Mouse (Mus musculus) embryo, embryonic 9.5 days (tissue): ENCODE results near the gene Comtd1.

ENCODE experiments used
- DNase-seq: peaks from one replicate; pipeline ENCODE4 v3.0.0-alpha.2; 2017; ENCODE audit errors: extremely low spot score

Gene Comtd1

DNA sequence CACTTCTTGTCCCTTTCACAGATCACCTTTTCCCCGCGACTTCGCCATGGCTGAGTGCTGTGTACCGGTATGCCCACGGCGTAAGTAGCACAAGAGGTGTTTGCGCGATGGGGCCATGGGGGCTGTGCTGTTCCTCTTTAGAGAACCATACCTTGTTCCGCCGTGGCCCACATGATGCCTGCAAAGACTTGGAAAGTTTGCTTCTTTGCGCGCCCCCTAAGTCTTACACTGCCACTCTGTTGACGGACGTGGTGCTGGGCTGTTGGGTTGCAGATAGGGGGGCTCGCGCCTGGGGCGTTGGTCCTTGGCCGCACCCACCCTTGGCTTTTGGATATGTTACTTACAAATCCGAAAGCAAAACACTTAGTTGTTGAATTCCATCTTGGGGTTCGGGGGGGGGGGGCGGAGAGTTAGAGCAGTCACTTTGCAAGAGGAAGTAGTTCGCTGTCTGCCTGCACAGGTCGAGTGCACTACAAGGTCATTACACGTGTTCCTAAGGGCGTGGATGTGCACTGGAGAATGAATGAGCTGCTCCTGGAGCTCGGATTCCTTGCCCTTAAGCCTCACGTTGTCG lies 16.9 kb downstream of the Comtd1 start:
- DNase-seq: no peak

DNA sequence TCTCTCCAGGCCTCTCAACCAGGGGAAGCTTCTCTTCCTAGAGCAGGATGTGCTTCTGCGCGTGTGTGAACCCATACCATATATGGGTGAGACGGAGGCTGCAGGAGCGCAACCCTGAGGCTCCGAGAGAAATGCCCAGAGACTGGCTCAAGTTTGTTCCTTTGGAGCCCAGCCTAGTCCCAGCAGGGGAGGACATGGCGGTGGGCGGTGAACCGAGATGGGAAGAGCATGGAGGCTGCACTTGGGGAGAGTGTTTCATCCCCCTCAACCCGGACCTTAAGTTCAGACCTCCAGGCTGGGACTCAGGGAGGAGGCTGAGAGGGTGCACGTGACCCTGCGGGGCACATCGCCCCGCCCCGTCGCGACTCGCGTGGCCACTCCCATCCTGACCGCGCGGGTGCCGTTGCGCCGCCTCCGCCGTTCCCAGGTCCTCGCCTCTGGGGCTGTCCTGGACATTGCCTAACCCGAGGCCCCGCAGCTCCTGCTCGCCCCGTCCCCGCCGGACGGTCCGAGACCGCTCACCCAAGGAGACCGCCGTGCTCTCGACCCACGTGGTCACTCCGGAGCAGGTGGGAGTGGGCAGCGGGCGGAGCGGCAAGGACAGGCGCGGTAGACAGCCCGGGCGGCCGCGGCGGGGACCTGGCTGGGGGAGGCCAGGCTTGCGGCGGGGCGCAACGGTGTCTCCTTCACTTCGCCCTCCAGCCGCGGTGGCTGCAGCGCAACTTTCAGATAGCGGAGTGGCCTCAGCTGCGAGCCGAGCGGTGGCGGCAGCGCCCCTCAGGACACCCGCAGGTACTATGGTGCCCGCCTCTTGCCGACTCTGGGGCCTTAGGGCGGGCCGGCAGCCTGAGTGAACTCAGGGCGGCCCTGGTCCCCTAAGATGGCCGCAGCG lies 17.7 kb downstream of the Comtd1 start:
- DNase-seq: peak; percentile 97

DNA sequence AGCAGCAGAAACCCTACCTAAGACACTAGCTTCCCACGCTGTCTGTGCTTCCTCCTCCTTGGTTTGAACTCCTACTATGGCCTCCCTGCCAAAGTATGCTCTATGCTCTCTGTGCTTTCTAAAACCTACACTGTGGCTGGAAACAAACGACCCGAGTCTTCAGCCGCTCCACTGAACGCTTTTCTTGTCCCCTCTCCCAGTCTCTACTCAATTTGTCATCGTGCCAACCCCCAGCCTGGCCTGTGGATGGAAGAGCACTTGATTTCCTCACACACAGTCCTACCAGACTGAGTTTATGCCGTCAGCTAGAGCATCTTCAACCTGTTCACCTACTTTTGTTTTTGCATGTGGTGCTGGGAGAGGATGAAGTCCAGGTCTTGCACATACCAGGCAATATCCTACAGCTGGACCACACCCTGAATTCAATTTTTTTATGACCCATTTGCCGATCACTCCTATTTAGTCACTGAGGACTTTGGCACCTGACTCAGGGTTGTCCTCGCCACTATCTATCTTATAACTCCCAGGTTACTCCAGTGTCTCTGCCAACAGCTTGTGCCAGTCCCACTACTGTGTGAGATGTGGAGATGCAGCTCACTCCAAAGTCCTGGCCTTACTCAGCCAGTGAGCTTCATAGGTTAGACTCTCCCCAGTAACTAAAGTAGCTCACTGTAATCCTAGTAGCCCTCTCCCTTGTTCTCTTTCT lies 22.8 kb downstream of the Comtd1 start:
- DNase-seq: no peak

DNA sequence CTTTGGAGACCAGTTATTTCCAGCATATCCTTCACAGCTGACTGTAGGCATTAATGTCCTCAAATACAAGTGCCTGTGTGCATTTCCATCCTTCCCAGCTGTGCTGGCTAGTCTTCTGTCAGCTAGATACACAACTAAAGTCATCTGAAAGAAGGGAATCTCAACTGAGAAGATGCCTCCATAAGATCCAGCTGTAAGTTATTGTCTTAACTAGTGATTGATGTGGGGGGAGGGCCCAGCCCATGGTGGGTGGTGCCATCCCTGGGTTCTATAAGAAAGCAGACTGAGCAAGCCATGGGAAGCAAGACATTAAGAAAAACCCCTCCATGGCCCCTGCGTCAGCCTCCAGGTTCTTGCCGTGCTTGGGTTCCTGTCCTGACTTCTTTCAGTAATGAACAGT lies 23.8 kb downstream of the Comtd1 start, which contains the start of gene Vdac2:
TSS of gene Vdac2 (plus strand) at position 301 of the 400 bp plus-strand sequence.
- DNase-seq: no peak

DNA sequence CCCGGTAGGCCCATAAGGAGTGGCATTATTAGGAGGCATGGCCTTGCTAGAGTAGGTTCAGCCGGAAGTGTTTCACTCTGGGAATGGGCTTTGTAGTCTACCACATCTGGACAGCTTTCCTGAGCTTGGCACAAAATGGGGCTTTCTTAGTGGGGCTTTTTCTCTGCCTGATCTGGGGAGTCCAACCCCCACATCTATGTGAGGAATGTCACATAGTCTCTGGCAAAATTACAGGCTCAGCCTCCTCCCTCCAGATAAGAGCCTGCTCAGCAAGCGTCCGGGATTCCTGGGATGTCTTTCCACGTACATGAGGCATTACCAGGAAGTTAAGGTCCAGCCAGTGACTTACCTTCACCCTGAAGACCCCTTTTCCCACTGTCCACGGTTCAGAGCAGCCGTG lies 24.9 kb downstream of the Comtd1 start:
- no peak for DNase-seq

DNA sequence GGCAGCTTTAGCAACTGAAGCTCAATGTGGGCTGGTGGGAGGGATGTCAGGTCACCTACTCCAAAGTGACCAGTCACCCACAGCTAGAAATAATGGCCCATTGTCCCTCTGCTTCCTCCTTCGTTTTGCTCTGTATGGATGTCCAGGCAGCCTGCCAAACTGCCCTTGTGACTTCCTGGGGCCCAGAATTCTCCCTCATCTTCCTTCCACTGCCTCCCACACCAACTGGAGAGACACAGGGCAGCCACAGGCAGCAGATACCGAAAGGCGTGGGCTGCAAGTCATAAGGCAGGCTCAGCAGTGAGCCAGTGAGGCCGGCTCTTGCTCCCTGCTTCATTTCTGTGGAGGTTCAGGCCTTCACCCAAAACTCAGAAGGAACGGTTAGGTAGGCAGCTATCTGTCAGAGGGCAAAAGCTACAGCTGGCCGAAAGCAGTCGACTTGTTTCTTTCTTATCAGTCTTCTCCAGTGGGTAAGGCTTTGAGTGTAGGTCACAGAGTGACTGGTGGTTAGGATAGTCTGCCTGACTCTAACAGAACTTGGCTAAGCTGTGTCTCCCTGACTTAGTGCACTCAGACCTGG lies 25.9 kb downstream of the Comtd1 start:
- DNase-seq: no peak

DNA sequence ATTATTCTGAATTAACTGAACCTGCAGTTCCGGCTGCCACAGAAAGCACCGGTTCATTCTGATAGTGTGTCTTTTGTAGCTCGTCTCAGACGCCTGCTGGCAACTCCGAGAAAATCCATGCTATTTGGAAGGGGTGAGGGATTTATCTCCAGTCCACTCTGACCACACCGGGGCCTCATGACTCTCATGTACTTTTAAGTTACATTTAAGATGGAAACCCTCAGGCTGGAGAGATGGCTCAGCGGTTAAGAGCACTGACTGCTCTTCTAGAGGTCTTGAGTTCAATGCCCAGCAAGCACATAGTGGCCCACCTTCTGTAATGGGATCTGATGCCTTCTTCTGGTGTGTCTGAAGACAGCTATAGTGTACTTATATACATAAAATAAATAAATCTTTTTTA lies 26.5 kb downstream of the Comtd1 start:
- no peak for DNase-seq

DNA sequence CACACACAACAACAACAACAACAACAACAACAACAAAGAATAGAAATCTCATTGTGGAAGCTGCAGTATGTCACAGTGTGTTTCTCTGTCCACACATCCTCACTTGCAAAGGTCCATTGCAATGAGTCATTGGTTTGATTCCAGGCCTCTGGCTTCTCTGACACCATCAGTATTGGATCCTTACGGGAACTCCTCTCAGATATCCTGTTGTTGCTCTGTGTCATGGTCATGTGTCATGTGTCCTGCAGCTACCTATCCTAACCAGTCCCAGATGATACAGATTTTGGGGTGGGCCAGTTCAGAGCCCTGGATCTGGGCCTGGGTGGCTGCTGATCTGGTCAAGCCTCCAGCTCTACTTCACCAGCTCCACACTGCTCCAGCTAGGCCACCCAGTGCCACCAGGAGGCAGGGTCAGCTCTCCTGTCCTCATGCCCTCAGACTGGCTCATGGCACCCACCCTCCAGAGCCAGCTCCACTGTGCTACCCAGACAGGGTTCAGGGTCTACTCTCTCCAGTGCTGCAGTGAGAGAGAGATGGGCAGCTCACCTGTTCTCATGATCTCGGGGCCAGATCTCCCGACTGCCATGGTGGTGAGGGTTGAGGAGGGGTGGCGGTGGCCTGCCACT lies 27.8 kb downstream of the Comtd1 start:
- no peak for DNase-seq

DNA sequence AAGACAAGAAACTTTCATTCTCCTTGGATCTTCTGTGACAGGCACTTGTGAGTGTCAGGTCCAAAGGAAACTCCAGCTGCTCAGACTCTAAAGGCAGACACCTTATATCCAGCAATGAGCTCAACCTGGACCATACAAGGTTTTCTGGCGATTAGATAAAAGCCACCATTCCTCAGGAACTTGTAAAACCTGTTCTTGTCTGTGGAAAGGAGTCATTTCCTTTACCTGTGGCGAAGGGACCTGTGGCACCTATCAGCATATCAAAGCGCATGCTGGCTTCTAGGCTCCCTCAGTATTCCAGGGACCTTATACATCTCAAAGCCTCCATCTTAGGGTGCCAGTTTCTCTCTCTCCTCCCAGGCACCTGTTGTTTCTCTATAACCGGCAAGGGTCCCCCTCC lies 31.3 kb downstream of the Comtd1 start:
- no peak for DNase-seq

DNA sequence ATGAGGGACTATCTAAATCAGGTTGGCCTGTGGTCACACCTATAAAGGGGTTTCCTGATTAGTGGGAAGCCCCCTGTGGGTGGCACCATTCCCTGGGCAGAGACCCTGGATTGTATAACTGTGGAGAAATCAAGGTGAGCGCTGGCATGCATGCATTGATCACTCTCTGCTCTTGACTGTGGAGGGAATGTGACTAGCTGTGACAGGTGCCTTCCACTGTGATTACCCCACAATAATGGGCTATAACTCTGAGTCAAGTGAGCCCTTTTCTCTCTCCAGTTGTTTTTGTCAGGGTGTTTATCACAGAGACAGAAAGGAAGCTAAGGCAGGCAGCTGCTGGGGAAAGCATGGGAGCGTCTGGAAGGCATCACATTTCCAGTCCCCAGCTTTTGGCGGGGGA lies 32.5 kb downstream of the Comtd1 start:
- DNase-seq: no peak

DNA sequence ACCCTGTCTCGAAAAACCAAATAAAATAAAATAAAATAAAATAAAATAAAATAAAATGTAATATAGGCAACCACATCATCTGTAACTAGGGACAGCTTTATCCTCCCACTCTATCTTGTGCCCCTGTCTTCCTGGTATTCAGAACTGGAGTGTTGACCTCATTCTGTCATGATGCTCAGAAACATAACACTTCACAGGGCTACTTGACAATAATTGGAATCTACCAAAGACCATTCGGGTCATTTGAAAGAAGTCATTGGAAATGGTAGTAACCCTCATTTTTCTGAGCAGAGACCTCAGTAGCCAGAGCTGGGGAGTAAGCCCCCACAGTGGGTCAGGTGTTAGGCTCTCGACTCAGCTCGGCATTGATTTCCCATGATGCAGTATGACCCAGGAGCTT lies 34.2 kb downstream of the Comtd1 start:
- no peak for DNase-seq

DNA sequence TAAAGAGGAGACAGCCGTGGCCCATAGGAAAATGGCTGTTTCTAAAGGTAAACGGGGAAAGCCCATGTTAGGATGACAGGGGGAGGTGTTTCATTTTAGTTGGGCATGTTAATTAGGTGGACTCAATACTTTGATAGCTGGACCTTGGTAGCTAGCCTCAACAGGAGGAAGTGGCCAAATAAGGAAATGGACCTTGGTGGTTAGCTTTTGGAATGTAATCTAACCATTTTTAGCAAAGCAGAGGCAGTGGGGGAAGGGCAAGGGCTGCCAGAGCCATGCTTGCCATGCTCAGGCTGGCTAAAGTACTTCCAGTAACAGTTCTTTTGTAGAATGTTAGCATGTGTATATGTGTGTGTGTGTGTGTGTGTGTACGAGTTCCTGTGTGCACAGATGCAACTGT lies 34.9 kb downstream of the Comtd1 start:
- DNase-seq: no peak

DNA sequence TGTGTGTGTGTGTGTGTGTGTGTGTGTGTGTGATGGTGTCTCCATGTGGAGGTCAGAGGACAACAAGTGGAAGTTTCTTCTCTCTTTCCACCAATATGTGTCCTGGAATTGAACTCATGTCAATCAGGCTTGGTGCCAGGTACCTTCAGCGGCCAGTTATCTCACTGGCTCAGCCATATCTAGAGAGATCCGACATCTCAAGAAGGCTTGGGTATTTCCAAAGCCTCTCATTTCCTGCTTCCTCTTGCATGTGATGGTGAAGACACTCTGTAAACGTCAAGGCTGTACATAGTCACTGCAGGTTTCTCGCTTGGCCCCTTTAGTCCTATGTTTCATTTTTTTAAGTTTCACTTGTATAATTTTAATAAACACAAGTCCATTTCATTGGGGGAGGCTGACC lies 35.6 kb downstream of the Comtd1 start:
- no peak for DNase-seq

DNA sequence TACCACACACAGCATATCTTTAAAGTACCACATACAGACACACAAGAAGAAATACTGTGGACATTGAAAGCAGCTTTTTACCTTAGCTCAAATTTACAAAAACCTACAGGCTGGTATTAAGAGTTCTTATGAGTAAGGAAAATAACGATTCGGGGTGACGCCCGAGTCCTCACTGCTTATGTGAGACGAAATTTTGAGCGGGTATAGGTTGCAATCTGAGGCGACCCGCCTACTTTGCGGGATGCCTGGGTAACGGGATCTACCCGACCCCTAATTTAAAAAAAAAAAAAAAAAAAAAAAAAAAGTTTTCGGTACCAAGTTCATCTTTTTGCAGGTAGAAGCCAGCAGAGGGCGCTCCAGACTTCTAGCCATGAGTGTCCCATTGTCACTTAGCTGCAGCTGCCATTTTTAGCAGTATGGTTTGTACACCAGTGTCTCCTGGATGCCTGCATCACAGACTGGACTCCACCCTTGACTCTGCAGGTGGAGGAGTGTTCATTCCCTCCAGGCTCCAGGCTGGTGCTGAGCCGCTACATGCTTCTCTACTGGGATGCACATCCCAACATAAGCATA lies 36.1 kb downstream of the Comtd1 start:
- peak; percentile 63 for DNase-seq

DNA sequence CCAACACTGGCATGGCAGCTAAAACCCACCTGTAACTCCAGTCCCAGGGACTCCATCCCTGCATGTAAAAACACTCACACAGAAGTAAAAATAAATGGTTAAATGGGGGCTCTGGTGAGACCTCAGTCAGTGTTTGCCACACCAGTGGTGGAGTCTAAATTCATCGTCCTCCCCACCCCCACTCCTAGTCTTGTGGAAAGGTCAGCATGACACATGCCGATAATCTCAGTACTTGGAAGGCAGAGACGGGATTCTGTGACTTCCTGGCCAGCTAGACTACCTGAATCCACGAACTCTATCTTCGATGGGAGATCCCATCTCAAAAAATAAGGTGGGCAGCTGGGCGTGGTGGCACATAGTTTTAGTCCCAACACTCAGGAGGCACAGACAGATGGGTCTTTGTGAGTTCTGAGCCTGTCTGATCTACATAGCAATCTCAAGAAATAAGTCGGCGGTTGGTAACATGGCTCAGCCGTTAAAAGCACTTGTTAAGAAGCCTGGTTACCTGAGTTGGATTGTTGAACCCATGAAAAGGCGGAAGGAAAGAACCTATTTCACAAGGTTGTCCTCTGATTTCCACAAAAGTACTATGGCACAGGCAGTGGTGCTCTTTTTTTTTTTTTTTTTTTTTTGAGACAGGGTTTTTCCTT lies 36.9 kb downstream of the Comtd1 start:
- no peak for DNase-seq

DNA sequence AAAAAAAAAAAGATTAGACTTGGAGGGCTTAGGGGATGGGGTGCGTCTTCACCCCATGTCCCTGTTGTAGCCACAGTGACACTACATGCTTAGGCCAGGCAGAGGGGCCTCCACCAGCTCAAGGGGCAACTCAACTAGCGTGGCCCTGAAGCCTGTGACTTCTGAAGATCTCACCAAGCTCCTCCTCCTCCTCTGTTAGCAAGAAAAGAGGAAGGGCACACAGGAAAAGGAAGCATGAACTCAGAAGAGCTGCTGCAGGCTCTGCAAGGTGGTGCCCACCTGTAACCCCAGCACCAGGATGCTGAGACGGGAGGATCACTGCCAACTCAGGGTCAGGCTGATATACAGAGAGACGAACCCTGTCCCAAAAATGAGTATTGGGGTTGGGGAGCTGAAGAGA lies 37.5 kb downstream of the Comtd1 start:
- DNase-seq: no peak

DNA sequence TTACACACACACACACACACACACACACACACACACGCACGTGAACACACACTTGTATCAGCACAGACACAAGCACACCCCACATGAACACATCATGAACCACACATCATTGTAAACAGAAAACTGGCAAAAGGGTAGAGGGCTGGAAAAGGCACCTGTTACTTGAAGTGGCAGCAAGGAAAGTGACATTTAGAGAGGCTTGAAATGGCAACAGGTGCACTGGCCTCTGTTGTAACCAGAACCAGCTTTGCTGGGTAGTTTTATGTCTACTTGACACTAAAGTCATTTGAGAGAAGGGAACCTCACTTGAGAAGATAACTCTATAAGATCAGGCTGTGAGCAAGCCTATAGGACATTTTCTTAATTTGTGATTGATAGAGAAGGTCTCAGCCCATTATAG lies 39.4 kb downstream of the Comtd1 start:
- no peak for DNase-seq

DNA sequence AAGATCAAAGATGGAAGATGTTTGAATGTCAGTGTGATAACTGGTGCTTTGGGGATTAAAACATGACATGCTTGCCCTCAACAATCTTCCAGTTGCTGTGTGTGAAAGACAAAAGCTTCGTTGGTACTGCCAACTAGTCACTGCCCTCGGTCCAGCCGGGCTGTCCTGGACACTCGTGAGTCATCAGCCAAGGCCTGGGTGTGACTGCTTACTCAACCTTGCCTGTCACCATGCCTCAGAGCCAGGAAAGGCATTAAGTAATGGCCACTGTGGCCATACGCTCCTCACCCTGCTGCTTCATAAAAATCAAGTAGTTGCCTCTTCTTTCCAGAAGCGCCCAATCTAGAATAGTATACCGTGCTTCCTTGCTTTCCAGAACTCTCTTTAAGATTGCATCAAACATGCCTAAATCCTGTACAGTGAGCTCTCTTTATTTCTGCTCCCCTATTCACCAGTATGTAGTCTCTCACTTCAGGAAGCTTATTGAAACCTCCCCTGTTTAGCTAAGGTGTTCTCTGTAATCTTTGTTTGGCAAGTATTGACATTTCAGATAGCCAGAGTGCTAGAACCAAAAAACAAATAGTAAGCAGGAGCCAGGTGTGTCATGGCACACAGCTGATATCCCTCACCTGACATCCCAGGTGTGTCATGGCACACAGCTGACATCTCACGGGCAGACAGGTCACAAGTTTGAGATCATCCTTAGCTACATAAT lies 40.4 kb downstream of the Comtd1 start:
- no peak for DNase-seq

DNA sequence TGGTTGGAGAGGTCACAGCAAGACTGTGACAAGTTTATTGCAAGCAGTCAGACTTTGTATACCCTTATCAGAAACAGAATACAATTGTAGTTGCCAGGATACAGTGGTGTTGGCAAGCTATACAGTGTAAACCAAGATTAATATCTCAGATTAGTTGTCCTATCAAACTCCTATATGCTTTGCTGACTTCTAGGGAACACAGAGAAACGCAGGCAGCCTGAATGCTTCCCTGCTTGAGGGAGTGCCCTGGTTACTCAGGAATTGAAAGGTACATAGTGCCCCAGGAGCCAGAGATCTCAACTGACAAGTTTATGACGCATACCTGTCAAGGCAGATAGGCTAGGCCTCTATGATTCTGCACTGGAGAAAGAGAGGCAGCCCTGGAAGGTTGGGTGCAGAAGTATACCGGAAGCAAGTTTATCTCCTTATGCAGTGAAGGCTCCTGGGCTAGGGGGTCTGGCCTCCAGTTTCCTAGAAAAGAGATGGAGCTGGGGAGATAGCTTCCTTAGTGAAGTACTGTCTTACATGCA lies 42.1 kb downstream of the Comtd1 start:
- DNase-seq: no peak

DNA sequence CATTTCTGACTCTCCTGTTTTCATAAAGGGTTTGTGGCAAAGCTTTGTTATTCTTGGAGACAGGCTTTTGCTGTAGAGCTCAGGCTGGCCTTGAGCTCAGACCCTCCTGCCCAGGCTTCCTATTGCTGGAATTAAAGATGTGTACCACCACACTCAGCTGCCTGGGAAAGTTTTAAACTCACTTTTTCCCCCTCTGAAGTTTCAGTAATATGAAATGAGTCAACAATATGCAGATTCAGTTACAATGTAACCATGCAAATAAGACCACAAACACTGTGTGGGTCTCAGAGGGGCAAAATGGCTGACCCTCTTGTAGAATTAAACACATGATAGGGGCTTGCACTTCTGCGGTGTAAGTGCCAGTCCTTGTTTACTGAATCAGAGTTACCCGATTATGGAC lies 42.6 kb downstream of the Comtd1 start:
- DNase-seq: no peak
